Comparison of ENCODE assay signal across 8 mouse cellular contexts in genomic region chr11:79229561-79230250, GRCm38 (mm10). TPM values are rescaled to one million over a fixed set of nuclear protein-coding genes. Genes with fewer than 3 reads are reported as not detected.
DNase-seq lines count a peak whose midpoint lies in the region; ATAC-seq and TF ChIP-seq lines count a peak whose summit lies in the region.

No protein-coding gene starts in this region.

- H3ac ChIP-seq in myocyte (ENCODE audit: control insufficient read depth, insufficient read length): no peak overlapping the region

- no peak for ATAC-seq in liver, embryonic 12.5 days
- peak; percentile 76 for ATAC-seq in intestine, postnatal 0 days

- no peaks in the 10 kb centered on the region for H3K79me2 ChIP-seq in liver, adult 2 months (ENCODE audit: control insufficient read depth, insufficient read depth, low read length)
- H3K79me2 ChIP-seq in myocyte (ENCODE audit: control insufficient read depth, insufficient read depth): no peaks in the 10 kb centered on the region

- H3K9ac ChIP-seq in liver, adult 2 months (ENCODE audit: low read depth, low read length): peak overlapping the region; percentile 16; the same call in 1 of the 2 replicates
- no peak overlapping the region for H3K9ac ChIP-seq in liver, embryonic 12.5 days
- no peak overlapping the region for H3K9ac ChIP-seq in intestine, postnatal 0 days (ENCODE audit: low read depth, low read length)

- no peaks in the 10 kb centered on the region for H3K36me3 ChIP-seq in liver, adult 2 months (ENCODE audit: control insufficient read depth, insufficient read depth, low read length)
- H3K36me3 ChIP-seq in liver, embryonic 12.5 days: no peaks in the 10 kb centered on the region
- H3K36me3 ChIP-seq in intestine, postnatal 0 days (ENCODE audit: control insufficient read depth, insufficient read depth): no peaks in the 10 kb centered on the region; the same call in 1 of the 2 replicates
- no peaks in the 10 kb centered on the region for H3K36me3 ChIP-seq in myocyte (ENCODE audit: control insufficient read depth, insufficient read depth)

- 18% methylated on average over 11 of the region's 11 CpGs for WGBS in liver, adult 2 months
- WGBS in liver, embryonic 12.5 days (ENCODE audit: insufficient replicate concordance): 75% methylated on average over 11 of the region's 11 CpGs
- 46% methylated on average over 11 of the region's 11 CpGs for WGBS in intestine, postnatal 0 days

- peak overlapping the region; percentile 71 for H3K27ac ChIP-seq in liver, adult 2 months (replicated peaks; ENCODE audit: insufficient read depth, low read depth, low read length)
- no peak overlapping the region for H3K27ac ChIP-seq in liver, embryonic 12.5 days
- peak overlapping the region; percentile 94 for H3K27ac ChIP-seq in intestine, postnatal 0 days (ENCODE audit: low read depth, low read length)

- peak; percentile 79 for DNase-seq in liver, adult 2 months (ENCODE audit: extremely low read depth, low read depth, low spot score)
- peak; percentile 74 for DNase-seq in adrenal gland, adult 2 months
- peak; percentile 83 to 88 for DNase-seq in cerebellum, postnatal 14 days
- DNase-seq in liver: no peak
- no peak for DNase-seq in embryo, embryonic 11 days

- H3K4me1 ChIP-seq in liver, adult 2 months (ENCODE audit: control insufficient read depth, insufficient read depth, low read length): peaks cover 17% of the 10 kb centered on the region
- H3K4me1 ChIP-seq in liver, embryonic 12.5 days: peaks cover 4% of the 10 kb centered on the region
- 0 out of 2 replicates have a peak, but pooled peaks cover under 1% of the 10 kb centered on the region for H3K4me1 ChIP-seq in intestine, postnatal 0 days (replicated peaks; ENCODE audit: control insufficient read depth, insufficient read depth, low read length)

- H3K27me3 ChIP-seq in liver, adult 2 months (ENCODE audit: control insufficient read depth, insufficient read depth, low read length): no peaks in the 10 kb centered on the region
- no peaks in the 10 kb centered on the region for H3K27me3 ChIP-seq in liver, embryonic 12.5 days (replicated peaks)
- no peaks in the 10 kb centered on the region for H3K27me3 ChIP-seq in intestine, postnatal 0 days (replicated peaks; ENCODE audit: control insufficient read depth, insufficient read depth, low read length)
- H3K27me3 ChIP-seq in myocyte (ENCODE audit: control insufficient read depth, insufficient read depth, insufficient read length): no peaks in the 10 kb centered on the region

- no peak overlapping the region for H3K4me3 ChIP-seq in liver, adult 2 months (ENCODE audit: insufficient read depth, low read depth, low read length)
- no peak overlapping the region for H3K4me3 ChIP-seq in liver, embryonic 12.5 days
- no peak overlapping the region for H3K4me3 ChIP-seq in intestine, postnatal 0 days (ENCODE audit: low read depth, low read length)
- H3K4me3 ChIP-seq in myocyte: no peak overlapping the region

- no peak for TF ChIP-seq CTCF in liver, adult 2 months (IDR thresholded peaks at IDR 0.05; ENCODE audit: low read depth, low read length)
- TF ChIP-seq CTCF in intestine, postnatal 0 days (IDR thresholded peaks at IDR 0.05; ENCODE audit: low read depth): no peak

- no peak for TF ChIP-seq POLR2A in liver, adult 2 months (IDR thresholded peaks at IDR 0.05; ENCODE audit: extremely low read depth, insufficient read depth, low read length)
- no peak for TF ChIP-seq POLR2A in myocyte (IDR thresholded peaks at IDR 0.05; ENCODE audit: insufficient read length, low read depth)

- no peaks in the 10 kb centered on the region for H3K9me3 ChIP-seq in liver, embryonic 12.5 days (replicated peaks)
- no peaks in the 10 kb centered on the region for H3K9me3 ChIP-seq in intestine, postnatal 0 days (ENCODE audit: control insufficient read depth)

- no peak overlapping the region for H3K4me2 ChIP-seq in liver, embryonic 12.5 days
- H3K4me2 ChIP-seq in intestine, postnatal 0 days (replicated peaks; ENCODE audit: low read depth): peak overlapping the region; percentile 31
- H3K4me2 ChIP-seq in myocyte (ENCODE audit: low read depth): no peak overlapping the region

TF ChIP-seq in myocyte, 11 proteins besides CTCF, POLR2A, EP300 and RAD21:
- peak; percentile 30 for TF ChIP-seq USF1 (IDR thresholded peaks at IDR 0.05; ENCODE audit: low read depth)
- no peak for TF ChIP-seq MYOG (IDR thresholded peaks at IDR 0.05; ENCODE audit: control insufficient read depth in 1 of 3, insufficient read depth in 1 of 3, insufficient read length in 2 of 3, low read depth in 2 of 3)
TF ChIP-seq in myocyte: peak in this region for 1.

RNA-seq across cellular contexts. Expression of gene Wsb1, which starts 24.8 kb away (rescaled TPM):
- 20.6 and 29.9 TPM in 2 replicates for total RNA-seq in liver, adult 2 months (2014; rRNA removed)
- polyA plus RNA-seq in liver, adult 2 months (2012; rRNA removed): 20.2 and 23.4 TPM in 2 replicates
- polyA plus RNA-seq in liver, embryonic 12.5 days (2016; fragmentation: Nextera tagmentation; extraction: Ambion mirVana): 56.4 and 61.6 TPM in 2 replicates
- total RNA-seq in adrenal gland, adult 2 months (2021): 10 to 100 TPM; 29.4 to 37.0 TPM
- polyA plus RNA-seq in adrenal gland, adult 2 months (2012; rRNA removed): 59.1 and 61.2 TPM in 2 replicates
- 64.7 and 70.5 TPM in 2 replicates for polyA plus RNA-seq in intestine, postnatal 0 days (2015; fragmentation: Nextera tagmentation; extraction: Ambion mirVana)
- 35.1 TPM for polyA plus RNA-seq in myocyte (2012; fragmentation: generic; extraction: Trizol)

Comparison
In these comparisons a context has a peak if more than half of its experiments do, and no peak if none do; other contexts are left out.
1. DNase-seq: peak in liver, adult 2 months (single experiment), adrenal gland, adult 2 months (single experiment) and cerebellum, postnatal 14 days (2 of 2); none in liver (single experiment) and embryo, embryonic 11 days (single experiment).